Mouse (Mus musculus): Measurements from ENCODE around the gene Tshz2. TPM values are rescaled to one million over a fixed set of nuclear protein-coding genes. Genes with fewer than 3 reads are reported as not detected.

Gene Tshz2
- polyA plus RNA-seq (2017; shearing (Covaris generic)), result 0.42 TPM

GRCm38 (mm10) chr2:169632338-169633151, at the start of gene Tshz2:
Gene Tshz2 (plus strand): TSS chr2:169633013.

GRCm38 (mm10) chr2:169587645-169588044, 45.2 kb upstream of the Tshz2 start, which contains the start of gene Gm11011:
Gene Gm11011 (minus strand): TSS chr2:169587745.

Other genes with a start within 250 kb of the Tshz2 start
- not detected for gene Gm11011, start 45.3 kb upstream of the Tshz2 start, polyA plus RNA-seq (2017; shearing (Covaris generic))